Mouse (Mus musculus) brain, embryonic 14.5 days (tissue): ENCODE results near the gene Zfp13. TPM values are rescaled to one million over a fixed set of nuclear protein-coding genes. Genes with fewer than 3 reads are reported as not detected.

ENCODE experiments used
- DNase-seq: peaks from one replicate; pipeline ENCODE4 v3.0.0-alpha.2; 2011; ENCODE audit warnings: low read depth
- CTCF ChIP-seq: fragments of 200-500 bp; IDR thresholded peaks from 2 replicates; pipeline ENCODE4 v1.5.1; 2012; ENCODE audit warnings: inconsistent platforms, mild to moderate bottlenecking, moderate library complexity, borderline replicate concordance; ENCODE audit not compliant: insufficient read depth, insufficient read length; ENCODE audit errors: extremely low read depth
- POLR2A ChIP-seq: fragments of 200-500 bp; IDR thresholded peaks from 2 replicates; pipeline ENCODE4 v1.6.1; 2012; ENCODE audit warnings: mild to moderate bottlenecking, inconsistent platforms, borderline replicate concordance; ENCODE audit not compliant: poor library complexity, insufficient read depth, insufficient read length, severe bottlenecking; ENCODE audit errors: extremely low read depth
- polyA plus RNA-seq: library from polyadenylated mRNA; depleted of rRNA; stranded (reverse); fragments of >200 nt; gene quantifications from 2 replicates; pipeline ENCODE4 v1.2.3, GENCODE M21; 2012

Gene Zfp13
- polyA plus RNA-seq, 1 experiment = 46.8 TPM

- DNase-seq = no peak
- no peak for TF ChIP-seq POLR2A
- no peak for TF ChIP-seq CTCF
These were observed 43.9 kb downstream of the Zfp13 start for GRCm38 (mm10) chr17:23555243-23555916.

DNA sequence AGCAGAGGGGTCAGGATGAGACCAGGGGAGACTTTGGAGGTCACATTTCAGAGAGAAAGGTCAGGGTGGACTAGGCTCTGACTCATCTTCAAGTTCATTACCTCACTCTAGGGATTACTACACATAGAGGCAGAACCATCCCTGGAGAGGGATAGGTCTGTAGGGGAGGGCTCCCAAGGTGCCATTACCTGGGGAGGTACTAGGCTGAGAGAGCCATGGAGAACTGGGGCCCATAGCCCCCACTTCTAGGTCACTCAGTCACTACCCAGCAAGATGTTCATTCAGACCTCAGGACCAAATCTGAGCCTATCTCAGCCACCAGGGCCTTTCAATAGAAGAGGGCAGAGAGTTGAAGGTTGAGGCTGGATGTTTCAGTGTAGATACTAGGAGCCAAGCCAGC is 45.0 kb downstream of the Zfp13 start:
- DNase-seq = no peak
- TF ChIP-seq POLR2A (no peak), CTCF (no peak)

GRCm38 (mm10) chr17:23553634-23554120 is 45.6 kb downstream of the Zfp13 start:
- TF ChIP-seq POLR2A (no peak), CTCF (no peak)
- DNase-seq = no peak

DNA sequence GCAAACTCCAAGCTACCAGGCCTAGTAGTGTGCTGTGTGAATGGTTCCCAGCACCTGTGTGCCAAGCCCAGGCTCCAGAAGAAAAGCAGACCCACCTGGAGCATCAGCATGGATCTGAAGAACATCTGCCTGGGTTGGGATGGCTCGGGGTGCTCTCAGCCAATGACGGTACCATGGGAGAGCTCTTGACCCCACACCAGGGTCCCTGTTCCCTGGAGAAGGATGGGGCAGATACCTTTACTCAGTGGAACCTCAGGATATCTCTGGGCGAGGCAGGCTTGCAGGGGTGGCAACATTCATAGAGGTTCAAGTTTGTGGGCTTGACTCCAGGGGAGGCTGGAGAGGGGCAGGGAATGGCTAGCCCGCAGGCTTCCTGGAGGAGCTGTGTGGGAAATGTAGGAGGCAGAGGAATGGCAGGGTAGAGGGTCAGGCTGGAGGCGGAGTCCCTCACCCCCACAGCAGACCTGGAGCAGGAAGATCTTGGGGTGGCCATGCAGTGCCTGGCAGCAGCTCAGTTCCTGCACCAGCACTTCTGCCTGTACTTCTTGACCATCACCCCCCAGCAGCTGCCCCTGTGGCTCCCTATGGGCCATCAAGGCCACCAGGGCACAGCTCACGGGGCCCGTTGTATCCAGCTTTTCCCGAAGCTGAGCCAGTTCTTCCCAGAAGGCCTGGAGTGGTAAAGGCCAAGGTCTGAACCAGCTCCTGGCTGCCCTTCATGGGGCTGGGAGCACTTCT is 46.2 kb downstream of the Zfp13 start:
- TF ChIP-seq POLR2A (no peak), CTCF (no peak)
- DNase-seq = no peak

DNA sequence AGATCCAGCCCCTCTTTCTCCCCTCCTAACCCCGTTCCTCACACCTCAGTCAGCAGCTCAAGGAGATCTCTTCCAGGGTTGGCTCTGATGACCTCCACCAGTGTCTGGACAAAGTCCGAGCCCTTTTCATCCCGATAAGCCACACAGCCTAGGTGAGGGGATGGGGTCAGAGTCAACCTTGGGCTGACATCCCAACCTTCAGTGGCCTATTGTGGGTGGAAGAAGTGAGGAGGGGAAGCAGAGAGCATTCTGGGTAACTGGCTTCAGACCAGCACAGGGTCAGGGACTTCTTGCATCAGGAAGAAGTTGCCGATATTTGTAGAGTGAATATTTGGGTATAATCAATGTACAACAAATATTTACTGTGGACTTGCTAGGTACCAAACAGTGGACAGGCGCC is 47.3 kb downstream of the Zfp13 start:
- TF ChIP-seq POLR2A (no peak), CTCF (no peak)
- DNase-seq = no peak

GRCm38 (mm10) chr17:23551416-23551815 is 47.9 kb downstream of the Zfp13 start:
- TF ChIP-seq POLR2A = no peak
- no peak for TF ChIP-seq CTCF
- DNase-seq = no peak

- TF ChIP-seq CTCF (no peak), POLR2A (no peak)
- no peak for DNase-seq
These were observed 48.4 kb downstream of the Zfp13 start for GRCm38 (mm10) chr17:23550856-23551255.

GRCm38 (mm10) chr17:23550188-23550791 is 49.0 kb downstream of the Zfp13 start:
- TF ChIP-seq POLR2A (no peak; the same call in 1 of the 2 replicates), CTCF (no peak)
- DNase-seq = peak; percentile 96

GRCm38 (mm10) chr17:23549441-23549840 is 49.8 kb downstream of the Zfp13 start:
- peak; percentile 59 for DNase-seq
- TF ChIP-seq POLR2A (no peak), CTCF (no peak)

DNA sequence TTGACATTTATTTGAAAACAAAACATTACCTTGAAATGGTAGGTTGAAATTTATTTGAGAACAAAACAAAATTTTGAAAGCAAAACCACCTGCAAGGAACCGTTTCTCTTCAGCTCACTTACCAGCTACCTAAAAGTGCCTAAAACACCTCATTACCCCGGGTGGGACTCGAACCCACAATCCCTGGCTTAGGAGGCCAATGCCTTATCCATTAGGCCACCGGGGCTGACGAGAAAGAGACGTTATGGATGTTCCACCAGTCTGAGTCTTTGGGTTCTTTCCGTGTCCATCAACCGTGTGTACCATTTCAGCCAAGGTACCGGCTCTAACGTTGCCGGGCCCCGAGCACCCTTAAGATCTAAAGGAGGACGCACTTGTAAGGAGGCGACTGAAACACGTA is 50.7 kb downstream of the Zfp13 start:
- no peak for TF ChIP-seq CTCF
- no peak for TF ChIP-seq POLR2A
- peak; percentile 87 for DNase-seq

DNA sequence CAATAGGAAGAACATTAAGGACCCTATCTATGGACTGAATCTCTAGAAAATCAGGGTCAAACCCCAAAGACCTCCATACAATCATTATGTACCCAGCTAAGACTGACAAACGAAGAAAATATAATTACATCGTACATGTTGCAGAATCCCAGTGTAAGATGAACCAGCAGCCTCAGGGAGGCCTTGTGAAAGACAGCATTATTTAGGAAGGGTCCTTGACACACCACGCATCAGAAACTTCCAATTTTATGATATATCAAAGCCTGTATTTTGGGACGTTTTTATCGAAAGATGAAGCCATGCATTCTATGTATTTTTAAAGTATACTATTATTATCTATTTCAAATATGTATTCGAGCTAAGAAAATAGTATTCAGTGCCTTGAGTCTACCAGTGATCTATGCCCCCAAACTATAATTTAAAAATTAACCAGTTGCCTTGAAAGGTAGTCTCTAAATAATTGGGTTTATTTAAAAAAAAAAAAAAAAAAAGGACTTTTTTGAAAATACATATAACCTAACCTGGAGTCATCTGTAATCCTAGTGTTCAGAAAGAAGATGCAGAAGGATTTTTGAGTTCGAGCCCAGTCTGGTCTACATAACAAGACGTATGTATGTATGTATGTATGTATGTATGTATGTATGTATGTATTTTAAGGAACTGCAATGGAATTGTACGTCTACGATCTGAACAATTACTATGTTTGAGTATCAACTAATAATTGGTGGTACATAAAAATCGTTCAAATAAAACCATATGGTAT is 51.4 kb downstream of the Zfp13 start:
- TF ChIP-seq POLR2A (no peak), CTCF (no peak)
- no peak for DNase-seq
